In genomic region chr7:90475793-90476312, GRCm38 (mm10) we compare ENCODE assay signal across 8 mouse cellular contexts. TPM values are rescaled to one million over a fixed set of nuclear protein-coding genes. Genes with fewer than 3 reads are reported as not detected.
A peak's percentile ranks its signal among the peaks of the same experiment; 100 is the strongest.
DNase-seq lines count a peak whose midpoint lies in the region; ATAC-seq and TF ChIP-seq lines count a peak whose summit lies in the region.

Gene Tmem126b (minus strand): TSS chr7:90476001.

- peak within 1 kb of the TSS; percentile 75 for H3K4me3 ChIP-seq in hindbrain, embryonic 10.5 days
- peak within 1 kb of the TSS; percentile 62 for H3K4me3 ChIP-seq in lung, postnatal 0 days (ENCODE audit: low read depth, low read length)

- peak; percentile 96 for ATAC-seq in frontal cortex, adult (ENCODE audit: low TSS enrichment)
- ATAC-seq in lung, postnatal 0 days = peak; percentile 100

- no peaks in the 10 kb centered on the region for H3K9me3 ChIP-seq in hindbrain, embryonic 10.5 days
- no peaks in the 10 kb centered on the region for H3K9me3 ChIP-seq in lung, postnatal 0 days (ENCODE audit: low read length)

- WGBS in hindbrain, embryonic 10.5 days = under 1% methylated on average over 36 of the region's 36 CpGs
- WGBS in lung, postnatal 0 days = under 1% methylated on average over 36 of the region's 36 CpGs

- TF ChIP-seq CTCF in lung, postnatal 0 days (IDR thresholded peaks at IDR 0.05) = no peak

- peak within 1 kb of the TSS; percentile 46 for H3K9ac ChIP-seq in lung, postnatal 0 days (replicated peaks; ENCODE audit: low read depth)

- peaks cover 9% of the 10 kb centered on the region; the same call in 1 of the 2 replicates for H3K27me3 ChIP-seq in hindbrain, embryonic 10.5 days (ENCODE audit: insufficient read depth, poor library complexity, severe bottlenecking)
- H3K27me3 ChIP-seq in lung, postnatal 0 days (replicated peaks; ENCODE audit: insufficient read depth, low read length) = no peaks in the 10 kb centered on the region

- peaks cover 20% of the 10 kb centered on the region for H3K4me1 ChIP-seq in hindbrain, embryonic 10.5 days (replicated peaks)
- H3K4me1 ChIP-seq in lung, postnatal 0 days (ENCODE audit: insufficient read depth, low read depth, low read length) = no peaks in the 10 kb centered on the region; the same call in 1 of the 2 replicates

- TF ChIP-seq EP300 in lung, postnatal 0 days (IDR thresholded peaks at IDR 0.05) = no peak

- no peaks in the 10 kb centered on the region for H3K36me3 ChIP-seq in hindbrain, embryonic 10.5 days
- H3K36me3 ChIP-seq in lung, postnatal 0 days (ENCODE audit: insufficient read depth, low read length) = no peaks in the 10 kb centered on the region

- DNase-seq in MN1 (ENCODE audit: low spot score) = peak; percentile 99
- peak; percentile 100 for DNase-seq in cerebellum, adult 9-10 months
- DNase-seq in hindbrain, embryonic 10.5 days (ENCODE audit: low spot score) = peak; percentile 99
- DNase-seq in layer of hippocampus, adult 9-11 months = peak; percentile 99
- DNase-seq in lung, postnatal 0 days (ENCODE audit: low spot score) = peak; percentile 99
- peak; percentile 97 for DNase-seq in ovary, postnatal 14 days (ENCODE audit: low spot score)
- peak; percentile 99 for DNase-seq in thymus, postnatal 14 days

- peak within 1 kb of the TSS; percentile 89 for H3K4me2 ChIP-seq in lung, postnatal 0 days (replicated peaks; ENCODE audit: low read depth, low read length)

- H3K27ac ChIP-seq in hindbrain, embryonic 10.5 days = peak within 1 kb of the TSS; percentile 87
- peak within 1 kb of the TSS; percentile 72 for H3K27ac ChIP-seq in lung, postnatal 0 days (ENCODE audit: low read length)

RNA-seq across cellular contexts. Expression of gene Tmem126b, which starts in this region (rescaled TPM):
- 38.3 and 39.0 TPM in 2 replicates for polyA plus RNA-seq in hindbrain, embryonic 10.5 days (2016; fragmentation: Nextera tagmentation; extraction: Ambion mirVana)
- polyA plus RNA-seq in lung, postnatal 0 days (2015; fragmentation: Nextera tagmentation; extraction: Ambion mirVana) = 22.3 and 22.9 TPM in 2 replicates

Comparison
In these comparisons a context has a peak if more than half of its experiments do, and no peak if none do; other contexts are left out.
1. Peak in every context shown above with its lines: DNase-seq, ATAC-seq, H3K4me3 ChIP-seq and H3K27ac ChIP-seq.